Mouse (Mus musculus): ENCODE measurements around the gene Numa1. TPM values are rescaled to one million over a fixed set of nuclear protein-coding genes. Genes with fewer than 3 reads are reported as not detected.

The Numa1 gene
- total RNA-seq, 1 experiment: 91.0 TPM

GRCm38 (mm10) chr7:101952098-101952497 lies 18.2 kb downstream of the Numa1 start:
- in situ Hi-C loops (cut with MboI; ENCODE audit: low sequenced_read_pairs in 2 of 2, unreplicated experiment in 2 of 2): no loop called here

GRCm38 (mm10) chr7:101954163-101954562 lies 20.3 kb downstream of the Numa1 start:
- H3K9ac ChIP-seq (ENCODE audit: insufficient read depth, low read depth, low read length, poor library complexity, severe bottlenecking): no peak overlapping the region

More at GRCm38 (mm10) chr7:101952098-101952497, 18.2 kb downstream of the Numa1 start:
- Histone ChIP-seq H3K27ac (ENCODE audit: insufficient read depth, low read depth, low read length, poor library complexity, severe bottlenecking) (no peak overlapping the region), H3K36me3 (ENCODE audit: control insufficient read depth, insufficient read depth, low read length, poor library complexity, severe bottlenecking) (no peaks in the 10 kb centered on the region), H3K4me3 (ENCODE audit: insufficient read depth in 1 of 2, low read depth in 1 of 2, low read length in 2 of 2, poor library complexity in 1 of 2, severe bottlenecking in 1 of 2) (no peak overlapping the region), H3K9ac (ENCODE audit: insufficient read depth, low read depth, low read length, poor library complexity, severe bottlenecking) (no peak overlapping the region), H3K4me1 (ENCODE audit: control insufficient read depth in 2 of 2, insufficient read depth in 2 of 2, low read length in 2 of 2, poor library complexity in 1 of 2) (peaks cover 0 to 10% of the 10 kb centered on the region in 2 experiments; a peak in 3 of 4 replicates), H3K9me3 (ENCODE audit: control insufficient read depth, insufficient read depth, low read depth, low read length) (no peaks in the 10 kb centered on the region)
- no peak for DNase-seq (ENCODE audit: low read depth, low spot score)
- no peak for TF ChIP-seq CHD2 (IDR thresholded peaks at IDR 0.05; ENCODE audit: low read depth, low read length)
- no peak for TF ChIP-seq HCFC1 (IDR thresholded peaks at IDR 0.05; ENCODE audit: borderline replicate concordance, insufficient read depth, low read length)
- TF ChIP-seq ZNF384 (IDR thresholded peaks at IDR 0.05; ENCODE audit: low read depth, low read length): no peak
- TF ChIP-seq MAFK (IDR thresholded peaks at IDR 0.05; ENCODE audit: insufficient read depth, low read depth, low read length): no peak
- TF ChIP-seq ZC3H11A (IDR thresholded peaks at IDR 0.05; ENCODE audit: borderline replicate concordance, low read depth, low read length): no peak

GRCm38 (mm10) chr7:101955276-101955675 lies 21.4 kb downstream of the Numa1 start:
- Histone ChIP-seq H3K9me3 (ENCODE audit: control insufficient read depth, insufficient read depth, low read depth, low read length) (no peaks in the 10 kb centered on the region), H3K36me3 (ENCODE audit: control insufficient read depth, insufficient read depth, low read length, poor library complexity, severe bottlenecking) (no peaks in the 10 kb centered on the region), H3K27ac (ENCODE audit: insufficient read depth, low read depth, low read length, poor library complexity, severe bottlenecking) (no peak overlapping the region), H3K9ac (ENCODE audit: insufficient read depth, low read depth, low read length, poor library complexity, severe bottlenecking) (no peak overlapping the region), H3K4me1 (ENCODE audit: control insufficient read depth in 2 of 2, insufficient read depth in 2 of 2, low read length in 2 of 2, poor library complexity in 1 of 2) (peaks cover 0 to 10% of the 10 kb centered on the region in 2 experiments; a peak in 3 of 4 replicates), H3K4me3 (ENCODE audit: insufficient read depth in 1 of 2, low read depth in 1 of 2, low read length in 2 of 2, poor library complexity in 1 of 2, severe bottlenecking in 1 of 2) (no peak overlapping the region)
- TF ChIP-seq MAFK (IDR thresholded peaks at IDR 0.05; ENCODE audit: insufficient read depth, low read depth, low read length) (no peak), HCFC1 (IDR thresholded peaks at IDR 0.05; ENCODE audit: borderline replicate concordance, insufficient read depth, low read length) (no peak), ZC3H11A (IDR thresholded peaks at IDR 0.05; ENCODE audit: borderline replicate concordance, low read depth, low read length) (no peak), CHD2 (IDR thresholded peaks at IDR 0.05; ENCODE audit: low read depth, low read length) (no peak)
- DNase-seq (ENCODE audit: low read depth, low spot score): no peak
- in situ Hi-C loops (cut with MboI; ENCODE audit: low sequenced_read_pairs in 2 of 2, unreplicated experiment in 2 of 2): no loop called here

More at GRCm38 (mm10) chr7:101954163-101954562, 20.3 kb downstream of the Numa1 start:
- no peak overlapping the region for H3K27ac ChIP-seq (ENCODE audit: insufficient read depth, low read depth, low read length, poor library complexity, severe bottlenecking)
- TF ChIP-seq ZC3H11A (IDR thresholded peaks at IDR 0.05; ENCODE audit: borderline replicate concordance, low read depth, low read length) (no peak), ZNF384 (IDR thresholded peaks at IDR 0.05; ENCODE audit: low read depth, low read length) (no peak), CHD2 (IDR thresholded peaks at IDR 0.05; ENCODE audit: low read depth, low read length) (no peak), MAFK (IDR thresholded peaks at IDR 0.05; ENCODE audit: insufficient read depth, low read depth, low read length) (no peak)
- H3K36me3 ChIP-seq (ENCODE audit: control insufficient read depth, insufficient read depth, low read length, poor library complexity, severe bottlenecking): no peaks in the 10 kb centered on the region
- no peak overlapping the region for H3K4me3 ChIP-seq (ENCODE audit: insufficient read depth in 1 of 2, low read depth in 1 of 2, low read length in 2 of 2, poor library complexity in 1 of 2, severe bottlenecking in 1 of 2)
- no peaks in the 10 kb centered on the region for H3K9me3 ChIP-seq (ENCODE audit: control insufficient read depth, insufficient read depth, low read depth, low read length)
- peaks cover 0 to 10% of the 10 kb centered on the region in 2 experiments; a peak in 3 of 4 replicates for H3K4me1 ChIP-seq (ENCODE audit: control insufficient read depth in 2 of 2, insufficient read depth in 2 of 2, low read length in 2 of 2, poor library complexity in 1 of 2)
- in situ Hi-C loops (cut with MboI; ENCODE audit: low sequenced_read_pairs in 2 of 2, unreplicated experiment in 2 of 2): no loop called here
- no peak for DNase-seq (ENCODE audit: low read depth, low spot score)

GRCm38 (mm10) chr7:101955862-101956261 lies 22.0 kb downstream of the Numa1 start:
- no peaks in the 10 kb centered on the region for H3K9me3 ChIP-seq (ENCODE audit: control insufficient read depth, insufficient read depth, low read depth, low read length)
- no peak for DNase-seq (ENCODE audit: low read depth, low spot score)
- H3K4me1 ChIP-seq (ENCODE audit: control insufficient read depth in 2 of 2, insufficient read depth in 2 of 2, low read length in 2 of 2, poor library complexity in 1 of 2): peaks cover 0 to 10% of the 10 kb centered on the region in 2 experiments; a peak in 3 of 4 replicates
- no peaks in the 10 kb centered on the region for H3K36me3 ChIP-seq (ENCODE audit: control insufficient read depth, insufficient read depth, low read length, poor library complexity, severe bottlenecking)
- H3K9ac ChIP-seq (ENCODE audit: insufficient read depth, low read depth, low read length, poor library complexity, severe bottlenecking): no peak overlapping the region
- TF ChIP-seq CHD2 (IDR thresholded peaks at IDR 0.05; ENCODE audit: low read depth, low read length): no peak
- no peak overlapping the region for H3K27ac ChIP-seq (ENCODE audit: insufficient read depth, low read depth, low read length, poor library complexity, severe bottlenecking)
- in situ Hi-C loops (cut with MboI; ENCODE audit: low sequenced_read_pairs in 2 of 2, unreplicated experiment in 2 of 2): no loop called here
- H3K4me3 ChIP-seq (ENCODE audit: insufficient read depth in 1 of 2, low read depth in 1 of 2, low read length in 2 of 2, poor library complexity in 1 of 2, severe bottlenecking in 1 of 2): no peak overlapping the region

GRCm38 (mm10) chr7:101956481-101956880 lies 22.6 kb downstream of the Numa1 start:
- in situ Hi-C loops (cut with MboI; ENCODE audit: low sequenced_read_pairs in 2 of 2, unreplicated experiment in 2 of 2): no loop called here
- no peaks in the 10 kb centered on the region for H3K9me3 ChIP-seq (ENCODE audit: control insufficient read depth, insufficient read depth, low read depth, low read length)
- TF ChIP-seq MAFK (IDR thresholded peaks at IDR 0.05; ENCODE audit: insufficient read depth, low read depth, low read length) (no peak), ZC3H11A (IDR thresholded peaks at IDR 0.05; ENCODE audit: borderline replicate concordance, low read depth, low read length) (no peak)
- peaks cover 0 to 10% of the 10 kb centered on the region in 2 experiments; a peak in 3 of 4 replicates for H3K4me1 ChIP-seq (ENCODE audit: control insufficient read depth in 2 of 2, insufficient read depth in 2 of 2, low read length in 2 of 2, poor library complexity in 1 of 2)
- H3K4me3 ChIP-seq (ENCODE audit: insufficient read depth in 1 of 2, low read depth in 1 of 2, low read length in 2 of 2, poor library complexity in 1 of 2, severe bottlenecking in 1 of 2): no peak overlapping the region
- H3K27ac ChIP-seq (ENCODE audit: insufficient read depth, low read depth, low read length, poor library complexity, severe bottlenecking): no peak overlapping the region
- no peaks in the 10 kb centered on the region for H3K36me3 ChIP-seq (ENCODE audit: control insufficient read depth, insufficient read depth, low read length, poor library complexity, severe bottlenecking)
- DNase-seq (ENCODE audit: low read depth, low spot score): no peak
- H3K9ac ChIP-seq (ENCODE audit: insufficient read depth, low read depth, low read length, poor library complexity, severe bottlenecking): no peak overlapping the region
